Comparison of ENCODE assay signal across 50 mouse cellular contexts in the genomic region with DNA sequence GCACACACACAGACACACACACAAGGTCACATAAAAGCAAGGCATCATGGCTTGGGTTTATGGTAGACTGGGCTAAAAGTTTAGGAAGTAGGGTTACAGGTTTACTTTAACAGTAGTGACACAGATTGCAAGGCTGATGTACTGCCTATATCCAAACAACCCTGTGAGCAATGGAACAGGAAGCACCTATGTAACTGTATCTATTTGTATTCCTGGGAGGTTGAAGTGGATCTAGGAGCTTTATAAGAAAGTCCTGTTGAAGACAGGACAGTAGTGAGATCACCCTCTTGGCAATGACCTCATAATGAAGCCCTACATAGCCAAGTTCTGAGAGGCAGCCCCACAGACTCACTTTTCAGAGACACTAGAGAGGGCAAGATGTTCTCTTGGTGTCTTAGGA. TPM values are rescaled to one million over a fixed set of nuclear protein-coding genes. Genes with fewer than 3 reads are reported as not detected.
"Had no signal": no experiment of that assay in that cellular context is flagged by ENCODE, and none has a peak within 500 bp of the region (broad histone marks: within the 10 kb centered on the region; RNA-seq: fewer than 3 reads in every experiment).

A gene (plus strand): TSS at position 301 of the 400 bp plus-strand sequence.

- H3K27ac ChIP-seq: heart, embryonic 10.5 days; heart, embryonic 13.5 days; heart, embryonic 15.5 days; hindbrain, embryonic 10.5 days; hindbrain, embryonic 12.5 days; hindbrain, embryonic 13.5 days; hindbrain, embryonic 14.5 days; hindbrain, embryonic 15.5 days; hindbrain, postnatal 0 days; intestine, embryonic 15.5 days; kidney, embryonic 15.5 days; kidney, postnatal 0 days; layer of hippocampus, adult 2 months had no signal

- H3K27me3 ChIP-seq: heart, embryonic 12.5 days; heart, embryonic 13.5 days; heart, embryonic 15.5 days; hindbrain, embryonic 12.5 days; hindbrain, embryonic 13.5 days; hindbrain, embryonic 15.5 days; intestine, embryonic 15.5 days; kidney, embryonic 15.5 days had no signal

- DNase-seq: heart, postnatal 10 days; heart, postnatal 14 days; heart, postnatal 36 days; heart, postnatal 4 days; kidney, adult 11 months; kidney, adult 18-20 months; kidney, adult 2 months; kidney, adult 8-10 months; kidney, adult 9 months; kidney, postnatal 10 days; kidney, postnatal 14 days; kidney, postnatal 25 days; kidney, postnatal 36 days; kidney, postnatal 4 days; layer of hippocampus, adult 9-11 months; layer of hippocampus, postnatal 36 days had no signal

- H3K36me3 ChIP-seq: heart, embryonic 10.5 days; heart, embryonic 12.5 days; heart, embryonic 13.5 days; heart, embryonic 15.5 days; hindbrain, embryonic 10.5 days; hindbrain, embryonic 12.5 days; hindbrain, embryonic 13.5 days; hindbrain, embryonic 15.5 days; intestine, embryonic 15.5 days; kidney, embryonic 15.5 days had no signal

- H3K4me3 ChIP-seq: heart, embryonic 10.5 days; heart, embryonic 12.5 days; heart, embryonic 13.5 days; heart, embryonic 15.5 days; hindbrain, embryonic 10.5 days; hindbrain, embryonic 12.5 days; hindbrain, embryonic 13.5 days; hindbrain, embryonic 15.5 days; intestine, embryonic 15.5 days; kidney, embryonic 15.5 days; layer of hippocampus, adult 2 months had no signal

- ATAC-seq: hindbrain, embryonic 16.5 days; hindbrain, postnatal 0 days; inflammation-experienced regulatory T-cells, adult 6 months; intestine, embryonic 15.5 days; intestine, embryonic 16.5 days; intestine, postnatal 0 days had no signal

- H3K9ac ChIP-seq: heart, embryonic 12.5 days; heart, embryonic 13.5 days; heart, embryonic 15.5 days; hindbrain, embryonic 12.5 days; hindbrain, embryonic 13.5 days; hindbrain, embryonic 14.5 days; hindbrain, embryonic 15.5 days; intestine, embryonic 15.5 days; kidney, embryonic 15.5 days had no signal

- H3K4me1 ChIP-seq: heart, embryonic 10.5 days; heart, embryonic 12.5 days; heart, embryonic 13.5 days; heart, embryonic 15.5 days; hindbrain, embryonic 10.5 days; hindbrain, embryonic 12.5 days; hindbrain, embryonic 13.5 days; hindbrain, embryonic 15.5 days; intestine, embryonic 15.5 days; kidney, embryonic 15.5 days had no signal

- H3K4me2 ChIP-seq: heart, embryonic 11.5 days; heart, embryonic 12.5 days; heart, embryonic 13.5 days; heart, embryonic 15.5 days; hindbrain, embryonic 12.5 days; hindbrain, embryonic 13.5 days; hindbrain, embryonic 14.5 days; hindbrain, embryonic 15.5 days; intestine, embryonic 15.5 days; kidney, embryonic 15.5 days had no signal

- H3K9me3 ChIP-seq: heart, embryonic 10.5 days; heart, embryonic 12.5 days; heart, embryonic 13.5 days; heart, embryonic 15.5 days; hindbrain, embryonic 10.5 days; hindbrain, embryonic 12.5 days; hindbrain, embryonic 13.5 days; hindbrain, embryonic 15.5 days; intestine, embryonic 15.5 days; kidney, embryonic 15.5 days had no signal

RNA-seq across cellular contexts. Expression of the gene that starts here (rescaled TPM):
- total RNA-seq: heart, postnatal 10 days; heart, postnatal 14 days; heart, postnatal 25 days; heart, postnatal 36 days; heart, postnatal 4 days; hematopoietic stem cell, adult 5-6 weeks; hindbrain, postnatal 0 days; layer of hippocampus, adult 18-20 months; layer of hippocampus, adult 2 months; layer of hippocampus, adult 8-10 months; layer of hippocampus, postnatal 10 days; layer of hippocampus, postnatal 14 days; layer of hippocampus, postnatal 25 days; layer of hippocampus, postnatal 36 days had no signal
- polyA plus RNA-seq: heart, embryonic 10.5 days; heart, embryonic 11.5 days; heart, embryonic 12.5 days; heart, embryonic 13.5 days; heart, embryonic 14.5 days; heart, embryonic 15.5 days; heart, embryonic 16.5 days; heart, postnatal 0 days; hindbrain, embryonic 10.5 days; hindbrain, embryonic 11.5 days; hindbrain, embryonic 12.5 days; hindbrain, embryonic 13.5 days; hindbrain, embryonic 14.5 days; hindbrain, embryonic 15.5 days; hindbrain, embryonic 16.5 days; hindbrain, postnatal 0 days; inflammation-experienced regulatory T-cells, adult 6 months; intestine, embryonic 14.5 days; intestine, embryonic 15.5 days; intestine, embryonic 16.5 days; intestine, postnatal 0 days; kidney, adult 2 months; kidney, embryonic 14.5 days; kidney, embryonic 15.5 days; kidney, embryonic 16.5 days; kidney, postnatal 0 days; large intestine, adult 2 months had no signal
